Mouse (Mus musculus) lung, adult 2 months (tissue): Measurements from ENCODE around the gene Gpm6b. TPM values are rescaled to one million over a fixed set of nuclear protein-coding genes. Genes with fewer than 3 reads are reported as not detected.
A peak's percentile ranks its signal among the peaks of the same experiment; 100 is the strongest.

ENCODE experiments used
- DNase-seq: peaks from one replicate; pipeline ENCODE4 v3.0.0; 2022
- H3K4me1 ChIP-seq: fragments of 200-500 bp; 2 replicates; pipeline ENCODE4 v1.6.1; 2011; ENCODE audit warnings: low read length; ENCODE audit not compliant: control insufficient read depth, insufficient read depth
- H3K4me3 ChIP-seq: fragments of 200-500 bp; replicated peaks from 2 replicates; pipeline ENCODE3; 2011; ENCODE audit warnings: low read depth, mild to moderate bottlenecking, control low read depth, low read length; ENCODE audit errors: extremely low read depth
- CTCF ChIP-seq: fragments of 200-500 bp; IDR thresholded peaks from 2 replicates; pipeline ENCODE4 v1.5.1; 2011; ENCODE audit warnings: mild to moderate bottlenecking, low read length, control low read depth; ENCODE audit not compliant: insufficient read depth
- POLR2A ChIP-seq: fragments of 200-500 bp; IDR thresholded peaks from 2 replicates; pipeline ENCODE4 v1.6.1; 2011; ENCODE audit warnings: low read depth, mild to moderate bottlenecking, control low read depth, low read length, borderline replicate concordance; ENCODE audit errors: extremely low read depth
- WGBS: fragments of 180-500 bp; shearing (Covaris S2); methylation state at CpG from one replicate; pipeline ENCODE4 v1.1.7; 2018; 5-methylcytosine and 5-hydroxymethylcytosine counted together
- polyA plus RNA-seq: library from polyadenylated mRNA; depleted of rRNA; stranded (reverse); fragments of >200 nt; gene quantifications from 2 replicates; pipeline ENCODE4 v1.2.3, GENCODE M21; 2012; rRNA removed

Gene Gpm6b
- polyA plus RNA-seq, result 16.4 and 20.2 TPM in 2 replicates

- peak; percentile 27 for DNase-seq
- peak within 1 kb of the TSS; percentile 69 for H3K4me3 ChIP-seq
- no peaks in the 10 kb centered on the region for H3K4me1 ChIP-seq
- 32% methylated on average over 63 of the region's 63 CpGs for WGBS
- TF ChIP-seq CTCF (no peak), POLR2A (no peak)
Observed at GRCm38 (mm10) chrX:166238831-166239460, at the start of gene Gpm6b. Gpm6b (plus strand) TSS chrX:166238911.

GRCm38 (mm10) chrX:166196327-166196726, 42.4 kb upstream of the Gpm6b start:
- Histone ChIP-seq H3K4me1 (no peaks in the 10 kb centered on the region), H3K4me3 (no peak overlapping the region)
- no peak for TF ChIP-seq CTCF
- TF ChIP-seq POLR2A, result no peak
- no peak for DNase-seq

DNA sequence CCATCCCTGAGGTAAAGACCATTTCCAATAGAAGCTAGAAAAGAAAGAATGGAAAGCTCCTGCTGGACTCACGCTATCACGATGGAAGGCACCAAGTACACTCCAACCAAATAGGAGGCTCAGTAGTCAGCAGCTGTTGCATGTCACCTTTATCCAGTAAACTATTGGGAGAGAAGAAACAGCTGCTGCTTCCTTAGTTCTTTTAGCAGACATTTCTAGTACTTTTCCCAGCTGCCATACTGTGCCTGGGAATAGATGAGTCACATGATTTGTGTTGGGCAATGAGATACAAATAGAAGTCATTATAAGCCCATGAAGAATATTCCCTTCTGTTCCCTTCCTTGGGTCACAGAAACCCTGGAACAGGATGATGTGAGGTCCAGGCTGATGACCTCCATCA, 40.4 kb upstream of the Gpm6b start:
- no peak for TF ChIP-seq CTCF
- no peak for TF ChIP-seq POLR2A
- WGBS, result 81% methylated on average over 2 of the region's 2 CpGs
- no peak overlapping the region for H3K4me3 ChIP-seq
- H3K4me1 ChIP-seq, result no peaks in the 10 kb centered on the region
- DNase-seq, result no peak

- H3K4me3 ChIP-seq, result no peak overlapping the region
- TF ChIP-seq CTCF (no peak), POLR2A (no peak)
- no peaks in the 10 kb centered on the region for H3K4me1 ChIP-seq
Observed at GRCm38 (mm10) chrX:166199812-166200211, 38.9 kb upstream of the Gpm6b start.

DNA sequence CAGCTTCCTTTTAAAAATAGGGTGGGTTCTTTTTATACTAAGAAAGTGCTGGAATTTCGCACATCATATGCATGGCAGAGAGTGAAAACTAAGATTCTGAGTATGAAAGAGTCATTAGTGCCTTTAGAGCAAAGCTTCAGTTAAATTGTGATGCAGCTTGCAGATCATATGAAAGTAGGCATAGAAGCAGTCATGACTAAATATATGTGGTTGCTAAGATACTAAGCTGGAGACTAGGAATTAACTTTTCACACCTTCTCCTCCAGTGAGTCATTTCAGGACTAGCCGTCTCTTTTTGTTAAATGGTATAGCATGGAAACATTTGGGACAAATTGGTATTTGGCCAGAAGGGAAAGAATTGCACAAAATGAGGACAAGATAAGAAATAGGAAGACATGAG, 24.1 kb upstream of the Gpm6b start:
- WGBS, result 77% methylated on average over 2 of the region's 2 CpGs
- Histone ChIP-seq H3K4me1 (no peaks in the 10 kb centered on the region), H3K4me3 (no peak overlapping the region)
- TF ChIP-seq POLR2A, result no peak
- no peak for TF ChIP-seq CTCF
- DNase-seq, result no peak

More at GRCm38 (mm10) chrX:166199812-166200211, 38.9 kb upstream of the Gpm6b start:
- no peak for DNase-seq

DNA sequence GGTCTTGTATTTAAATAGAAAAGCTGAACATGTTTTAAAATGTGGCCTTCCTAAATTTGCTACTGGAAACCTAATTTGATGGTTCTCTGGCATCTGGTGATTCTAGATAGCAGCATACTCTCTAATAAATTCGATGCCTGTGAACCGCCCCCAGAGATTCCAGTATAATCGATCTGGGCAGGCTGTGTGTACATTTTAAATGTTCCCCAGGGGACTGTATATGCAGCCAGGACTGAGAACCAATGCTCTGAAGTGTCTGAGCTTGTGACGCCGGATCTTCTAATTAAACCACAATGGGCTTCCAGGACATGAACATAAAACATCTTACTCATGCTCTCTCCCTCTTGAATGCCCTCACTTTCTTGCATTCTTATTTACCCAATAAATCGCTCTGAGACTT, 22.5 kb upstream of the Gpm6b start:
- 85% methylated on average over 6 of the region's 6 CpGs for WGBS
- TF ChIP-seq CTCF, result no peak
- no peak for DNase-seq
- Histone ChIP-seq H3K4me1 (no peaks in the 10 kb centered on the region), H3K4me3 (no peak overlapping the region)

- no peaks in the 10 kb centered on the region for H3K4me1 ChIP-seq
- DNase-seq, result no peak
- no peak overlapping the region for H3K4me3 ChIP-seq
- 86% methylated on average over 8 of the region's 8 CpGs for WGBS
- TF ChIP-seq CTCF, result no peak
- TF ChIP-seq POLR2A, result no peak
Observed at GRCm38 (mm10) chrX:166216720-166217119, 22.0 kb upstream of the Gpm6b start.

GRCm38 (mm10) chrX:166219331-166219730, 19.4 kb upstream of the Gpm6b start:
- TF ChIP-seq POLR2A, result no peak
- no peak for TF ChIP-seq CTCF
- no peaks in the 10 kb centered on the region for H3K4me1 ChIP-seq
- 52% methylated on average over 5 of the region's 5 CpGs for WGBS
- DNase-seq, result no peak
- H3K4me3 ChIP-seq, result no peak overlapping the region

GRCm38 (mm10) chrX:166226856-166227255, 11.9 kb upstream of the Gpm6b start:
- no peak overlapping the region for H3K4me3 ChIP-seq
- 74% methylated on average over 5 of the region's 5 CpGs for WGBS
- no peaks in the 10 kb centered on the region for H3K4me1 ChIP-seq
- TF ChIP-seq POLR2A (no peak), CTCF (no peak)
- DNase-seq, result no peak

DNA sequence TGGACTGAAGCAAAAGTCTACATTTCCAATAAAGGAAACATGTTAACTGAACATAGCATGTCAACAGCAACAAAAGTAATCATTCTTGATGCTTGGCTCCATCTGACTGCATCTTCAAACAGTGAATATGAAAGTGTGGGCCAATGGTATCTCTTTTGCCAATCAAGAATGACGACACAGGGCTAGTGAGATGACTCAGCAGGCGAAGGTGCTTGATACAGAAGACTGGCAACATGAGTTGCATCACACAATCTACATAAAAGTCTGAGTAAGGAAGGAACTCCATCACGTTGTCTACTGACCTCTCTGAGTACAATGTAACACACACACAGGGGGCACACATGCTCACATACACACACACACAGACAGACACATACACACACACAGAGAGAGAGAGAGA, 9.0 kb upstream of the Gpm6b start:
- no peak for DNase-seq
- Histone ChIP-seq H3K4me3 (no peak overlapping the region), H3K4me1 (no peaks in the 10 kb centered on the region)
- TF ChIP-seq CTCF (no peak), POLR2A (no peak)
- 66% methylated on average over 3 of the region's 3 CpGs for WGBS
